Comparison of ENCODE assay signal across 21 mouse cellular contexts in the genomic region with DNA sequence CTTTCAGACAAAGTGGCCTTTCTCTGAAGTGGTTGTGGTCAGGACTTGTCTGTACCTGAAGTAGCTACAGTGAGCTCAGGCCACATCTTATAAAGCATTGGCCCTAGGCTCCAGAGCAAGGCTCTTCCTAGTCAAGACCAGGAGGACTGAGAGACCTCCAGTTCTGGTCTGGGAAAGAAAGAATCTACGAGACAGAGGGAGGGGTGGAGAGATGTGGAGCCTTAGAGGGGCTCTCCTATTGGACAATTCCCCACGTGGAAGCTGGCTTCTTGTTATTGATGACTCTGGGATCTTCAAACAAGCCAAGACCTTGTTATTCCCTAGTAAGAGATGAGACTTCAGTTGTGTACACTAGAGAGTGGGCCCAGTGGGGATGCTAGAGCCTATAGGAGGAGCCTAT. TPM values are rescaled to one million over a fixed set of nuclear protein-coding genes. Genes with fewer than 3 reads are reported as not detected.
DNase-seq lines count a peak whose midpoint lies in the region; ATAC-seq and TF ChIP-seq lines count a peak whose summit lies in the region.
"Had no signal": no experiment of that assay in that cellular context is flagged by ENCODE, and none has a peak within 500 bp of the region (broad histone marks: within the 10 kb centered on the region; RNA-seq: fewer than 3 reads in every experiment).

No protein-coding gene starts in this region.

- peak overlapping the region; percentile 92 for H3K27ac ChIP-seq in gastrocnemius, adult 2 months
- 0 out of 2 replicates have a peak overlapping the region, but pooled peaks have one; percentile 66 for H3K27ac ChIP-seq in liver, embryonic 12.5 days
- H3K27ac ChIP-seq in midbrain, embryonic 11.5 days (ENCODE audit: low read depth, low read length) = no peak overlapping the region
- H3K27ac ChIP-seq in midbrain, embryonic 16.5 days (ENCODE audit: low read length) = no peak overlapping the region
- peak overlapping the region; percentile 7; the same call in 1 of the 2 replicates for H3K27ac ChIP-seq in intestine, postnatal 0 days (ENCODE audit: low read depth, low read length)
- H3K27ac ChIP-seq: embryonic facial prominence, embryonic 13.5 days; forebrain, embryonic 12.5 days; hindbrain, embryonic 14.5 days had no signal

- H3K27me3 ChIP-seq in liver, embryonic 12.5 days (replicated peaks) = peaks cover 7% of the 10 kb centered on the region; the same call in 1 of the 2 replicates
- H3K27me3 ChIP-seq in midbrain, embryonic 11.5 days (ENCODE audit: control insufficient read depth, insufficient read depth, low read length) = no peaks in the 10 kb centered on the region; the same call in 1 of the 2 replicates
- H3K27me3 ChIP-seq in midbrain, embryonic 16.5 days (ENCODE audit: control insufficient read depth, insufficient read depth, low read depth, low read length) = peaks cover 3% of the 10 kb centered on the region; the same call in 1 of the 2 replicates
- H3K27me3 ChIP-seq in intestine, postnatal 0 days (replicated peaks; ENCODE audit: control insufficient read depth, insufficient read depth, low read length) = no peaks in the 10 kb centered on the region

- no peak for ATAC-seq in liver, embryonic 12.5 days
- no peak for ATAC-seq in midbrain, embryonic 11.5 days (ENCODE audit: low FRiP score)
- ATAC-seq in midbrain, embryonic 16.5 days = no peak
- ATAC-seq in intestine, postnatal 0 days = no peak
- ATAC-seq: CD4-positive, CD25-positive, alpha-beta regulatory T cell, adult 4 months; forebrain, embryonic 16.5 days had no signal

- H3K9ac ChIP-seq in liver, embryonic 12.5 days = no peak overlapping the region
- H3K9ac ChIP-seq in midbrain, embryonic 11.5 days (ENCODE audit: low read length) = no peak overlapping the region
- H3K9ac ChIP-seq in midbrain, embryonic 16.5 days (ENCODE audit: low read depth, low read length) = no peak overlapping the region
- no peak overlapping the region for H3K9ac ChIP-seq in intestine, postnatal 0 days (ENCODE audit: low read depth, low read length)
- H3K9ac ChIP-seq: embryonic facial prominence, embryonic 13.5 days; forebrain, embryonic 12.5 days; hindbrain, embryonic 14.5 days had no signal

- 40% methylated on average over 2 of the region's 2 CpGs for WGBS in liver, embryonic 12.5 days (ENCODE audit: insufficient replicate concordance)
- WGBS in midbrain, embryonic 11.5 days = 33% methylated on average over 2 of the region's 2 CpGs
- WGBS in midbrain, embryonic 16.5 days = 41% methylated on average over 2 of the region's 2 CpGs
- 48% methylated on average over 2 of the region's 2 CpGs for WGBS in intestine, postnatal 0 days

- H3K36me3 ChIP-seq in liver, embryonic 12.5 days = peaks cover 5% of the 10 kb centered on the region; the same call in 1 of the 2 replicates
- no peaks in the 10 kb centered on the region for H3K36me3 ChIP-seq in midbrain, embryonic 11.5 days (ENCODE audit: control insufficient read depth, insufficient read depth, low read length)
- H3K36me3 ChIP-seq in midbrain, embryonic 16.5 days (ENCODE audit: control insufficient read depth, insufficient read depth, low read length) = no peaks in the 10 kb centered on the region
- no peaks in the 10 kb centered on the region; the same call in 1 of the 2 replicates for H3K36me3 ChIP-seq in intestine, postnatal 0 days (ENCODE audit: control insufficient read depth, insufficient read depth)
- H3K36me3 ChIP-seq: embryonic facial prominence, embryonic 13.5 days; forebrain, embryonic 12.5 days; G1E; hindbrain, embryonic 10.5 days had no signal

- peaks cover 88% of the 10 kb centered on the region for H3K4me1 ChIP-seq in liver, embryonic 12.5 days
- H3K4me1 ChIP-seq in midbrain, embryonic 11.5 days (ENCODE audit: control insufficient read depth, insufficient read depth, low read length) = peaks cover 2% of the 10 kb centered on the region; the same call in 1 of the 2 replicates
- peaks cover under 1% of the 10 kb centered on the region for H3K4me1 ChIP-seq in midbrain, embryonic 16.5 days (ENCODE audit: control insufficient read depth, insufficient read depth, low read length)
- peaks cover 6% of the 10 kb centered on the region for H3K4me1 ChIP-seq in intestine, postnatal 0 days (replicated peaks; ENCODE audit: control insufficient read depth, insufficient read depth, low read length)

- TF ChIP-seq CTCF in gastrocnemius, adult 2 months (IDR thresholded peaks at IDR 0.05) = no peak
- no peak for TF ChIP-seq CTCF in intestine, postnatal 0 days (IDR thresholded peaks at IDR 0.05; ENCODE audit: low read depth)

- intact Hi-C loops in gastrocnemius, adult 2 months (cut with DNase I) = no loop called here
- intact Hi-C loops in gastrocnemius, postnatal 14 days (cut with DNase I; ENCODE audit: low total_unique reads) = no loop called here

- no peaks in the 10 kb centered on the region for H3K9me3 ChIP-seq in liver, embryonic 12.5 days (replicated peaks)
- H3K9me3 ChIP-seq in midbrain, embryonic 11.5 days (ENCODE audit: control insufficient read depth, low read length) = no peaks in the 10 kb centered on the region
- H3K9me3 ChIP-seq in midbrain, embryonic 16.5 days (replicated peaks; ENCODE audit: control insufficient read depth, low read length, poor library complexity, severe bottlenecking) = no peaks in the 10 kb centered on the region
- H3K9me3 ChIP-seq in intestine, postnatal 0 days (ENCODE audit: control insufficient read depth) = no peaks in the 10 kb centered on the region
- H3K9me3 ChIP-seq: embryonic facial prominence, embryonic 13.5 days; forebrain, embryonic 12.5 days; G1E; hindbrain, embryonic 10.5 days had no signal

- no peak overlapping the region for H3K4me3 ChIP-seq in gastrocnemius, adult 2 months
- no peak overlapping the region for H3K4me3 ChIP-seq in liver, embryonic 12.5 days
- H3K4me3 ChIP-seq in midbrain, embryonic 11.5 days (ENCODE audit: low read depth, low read length) = no peak overlapping the region
- no peak overlapping the region for H3K4me3 ChIP-seq in midbrain, embryonic 16.5 days (ENCODE audit: low read depth, low read length)
- H3K4me3 ChIP-seq in intestine, postnatal 0 days (ENCODE audit: low read depth, low read length) = no peak overlapping the region
- H3K4me3 ChIP-seq: embryonic facial prominence, embryonic 13.5 days; forebrain, embryonic 12.5 days; hindbrain, embryonic 10.5 days had no signal

- H3K4me2 ChIP-seq in liver, embryonic 12.5 days = no peak overlapping the region
- no peak overlapping the region for H3K4me2 ChIP-seq in midbrain, embryonic 11.5 days
- H3K4me2 ChIP-seq in midbrain, embryonic 16.5 days (ENCODE audit: low read length) = no peak overlapping the region
- no peak overlapping the region for H3K4me2 ChIP-seq in intestine, postnatal 0 days (replicated peaks; ENCODE audit: low read depth)
- H3K4me2 ChIP-seq: embryonic facial prominence, embryonic 13.5 days; forebrain, embryonic 12.5 days; heart, embryonic 11.5 days; hindbrain, embryonic 14.5 days had no signal

- no peak for DNase-seq in gastrocnemius, adult 2 months
- DNase-seq in gastrocnemius, postnatal 14 days = no peak
- no peak for DNase-seq in liver
- DNase-seq in midbrain, embryonic 11.5 days (ENCODE audit: low spot score, missing footprints) = peak; percentile 75
- DNase-seq: adrenal gland, adult 8-10 months; B cell, adult 2 months; cerebellum, adult 18-20 months; cerebellum, adult 9-11 months; cerebellum, postnatal 36 days; gastrocnemius, postnatal 25 days had no signal

RNA-seq across cellular contexts. Expression of a gene that starts 6.0 kb away (rescaled TPM):
- total RNA-seq in gastrocnemius, adult 2 months (2021) = 10 to 100 TPM in 1 of 2 experiments, 1 to 10 TPM in 1; 6.4 to 14.3 TPM
- total RNA-seq in gastrocnemius, postnatal 14 days (2021) = 10 to 100 TPM; 11.0 to 13.0 TPM
- polyA plus RNA-seq in liver, embryonic 12.5 days (2016; fragmentation: Nextera tagmentation; extraction: Ambion mirVana) = 5.8 and 10.3 TPM in 2 replicates
- polyA plus RNA-seq in midbrain, embryonic 11.5 days (2014; fragmentation: Nextera tagmentation; extraction: Ambion mirVana) = 3.3 and 4.8 TPM in 2 replicates
- polyA plus RNA-seq in midbrain, embryonic 16.5 days (2015; fragmentation: Nextera tagmentation; extraction: Ambion mirVana) = 1.6 and 2.8 TPM in 2 replicates
- 8.8 and 10.5 TPM in 2 replicates for polyA plus RNA-seq in intestine, postnatal 0 days (2015; fragmentation: Nextera tagmentation; extraction: Ambion mirVana)

Comparison
In these comparisons a context has a peak if more than half of its experiments do, and no peak if none do; other contexts are left out.
1. H3K27ac ChIP-seq: peak in gastrocnemius, adult 2 months (single experiment), liver, embryonic 12.5 days (single experiment) and intestine, postnatal 0 days (single experiment); none in midbrain, embryonic 11.5 days (single experiment) and midbrain, embryonic 16.5 days (single experiment).